In genomic region chr3:95950763-95951551, GRCm38 (mm10) we compare ENCODE assay signal across 7 mouse cellular contexts. TPM values are rescaled to one million over a fixed set of nuclear protein-coding genes. Genes with fewer than 3 reads are reported as not detected.
A peak's percentile ranks its signal among the peaks of the same experiment; 100 is the strongest.
DNase-seq lines count a peak whose midpoint lies in the region; ATAC-seq lines count a peak whose summit lies in the region.

No protein-coding gene starts in this region.

- peak; percentile 96 for ATAC-seq in midbrain, embryonic 13.5 days

- H3K9me3 ChIP-seq in embryonic facial prominence, embryonic 10.5 days: no peaks in the 10 kb centered on the region; the same call in 1 of the 2 replicates
- no peaks in the 10 kb centered on the region for H3K9me3 ChIP-seq in limb, embryonic 10.5 days (replicated peaks)
- H3K9me3 ChIP-seq in midbrain, embryonic 13.5 days: no peaks in the 10 kb centered on the region

- H3K27ac ChIP-seq in embryonic facial prominence, embryonic 10.5 days (replicated peaks): peak overlapping the region; percentile 92
- peak overlapping the region; percentile 89 for H3K27ac ChIP-seq in limb, embryonic 10.5 days
- H3K27ac ChIP-seq in midbrain, embryonic 13.5 days: peak overlapping the region; percentile 96

- 2% methylated on average over 49 of the region's 49 CpGs for WGBS in embryonic facial prominence, embryonic 10.5 days
- WGBS in limb, embryonic 10.5 days: 2% methylated on average over 49 of the region's 49 CpGs
- WGBS in midbrain, embryonic 13.5 days: 2% methylated on average over 49 of the region's 49 CpGs

- peaks cover 33% of the 10 kb centered on the region for H3K36me3 ChIP-seq in embryonic facial prominence, embryonic 10.5 days (replicated peaks)
- H3K36me3 ChIP-seq in limb, embryonic 10.5 days: peaks cover 31% of the 10 kb centered on the region
- H3K36me3 ChIP-seq in midbrain, embryonic 13.5 days: peaks cover 10% of the 10 kb centered on the region

- H3K27me3 ChIP-seq in embryonic facial prominence, embryonic 10.5 days (replicated peaks; ENCODE audit: low read depth, poor library complexity, severe bottlenecking): no peaks in the 10 kb centered on the region
- H3K27me3 ChIP-seq in limb, embryonic 10.5 days (ENCODE audit: low read depth, poor library complexity, severe bottlenecking): no peaks in the 10 kb centered on the region
- no peaks in the 10 kb centered on the region for H3K27me3 ChIP-seq in midbrain, embryonic 13.5 days

- peak overlapping the region; percentile 67 for H3K4me2 ChIP-seq in midbrain, embryonic 13.5 days (replicated peaks)

- H3K9ac ChIP-seq in midbrain, embryonic 13.5 days (replicated peaks): peak overlapping the region; percentile 74

- DNase-seq in adrenal gland, postnatal 10 days: peak; percentile 94
- peak; percentile 89 for DNase-seq in embryonic facial prominence, embryonic 10.5 days (ENCODE audit: low spot score)
- peak; percentile 63 for DNase-seq in gonadal fat pad, adult 2 months (ENCODE audit: low read depth)
- DNase-seq in kidney, adult 11 months: peak; percentile 95
- DNase-seq in limb, embryonic 10.5 days (ENCODE audit: low spot score): peak; percentile 92
- DNase-seq in spleen, adult 12 weeks (ENCODE audit: low spot score): peak; percentile 84

- peak overlapping the region; percentile 63 for H3K4me3 ChIP-seq in embryonic facial prominence, embryonic 10.5 days
- H3K4me3 ChIP-seq in limb, embryonic 10.5 days: peak overlapping the region; percentile 65
- H3K4me3 ChIP-seq in midbrain, embryonic 13.5 days (replicated peaks): peak overlapping the region; percentile 55

- peaks cover 5% of the 10 kb centered on the region; the same call in 1 of the 2 replicates for H3K4me1 ChIP-seq in embryonic facial prominence, embryonic 10.5 days
- H3K4me1 ChIP-seq in limb, embryonic 10.5 days: 0 out of 2 replicates have a peak, but pooled peaks cover 3% of the 10 kb centered on the region
- H3K4me1 ChIP-seq in midbrain, embryonic 13.5 days (replicated peaks): peaks cover 19% of the 10 kb centered on the region

RNA-seq across cellular contexts. Expression of gene Anp32e, which starts 21.9 kb away (rescaled TPM):
- 100 to 1,000 TPM in 1 of 2 experiments, 10 to 100 TPM in 1; 89.8 to 110 TPM for total RNA-seq in adrenal gland, postnatal 10 days (2021)
- polyA plus RNA-seq in embryonic facial prominence, embryonic 10.5 days (2016; fragmentation: Nextera tagmentation; extraction: Ambion mirVana): 369 and 371 TPM in 2 replicates
- 13.1 and 28.1 TPM in 2 replicates for polyA plus RNA-seq in gonadal fat pad, adult 2 months (2012; rRNA removed)
- polyA plus RNA-seq in limb, embryonic 10.5 days (2016; fragmentation: Nextera tagmentation; extraction: Ambion mirVana): 344 and 367 TPM in 2 replicates
- polyA plus RNA-seq in midbrain, embryonic 13.5 days (2015; fragmentation: Nextera tagmentation; extraction: Ambion mirVana): 218 and 242 TPM in 2 replicates

RNA-seq across cellular contexts. Expression of gene Plekho1, which starts 44.8 kb away (rescaled TPM):
- total RNA-seq in adrenal gland, postnatal 10 days (2021): 10 to 100 TPM; 34.0 to 36.7 TPM
- 73.2 and 78.5 TPM in 2 replicates for polyA plus RNA-seq in embryonic facial prominence, embryonic 10.5 days (2016; fragmentation: Nextera tagmentation; extraction: Ambion mirVana)
- 36.6 and 46.3 TPM in 2 replicates for polyA plus RNA-seq in gonadal fat pad, adult 2 months (2012; rRNA removed)
- polyA plus RNA-seq in limb, embryonic 10.5 days (2016; fragmentation: Nextera tagmentation; extraction: Ambion mirVana): 77.7 and 81.9 TPM in 2 replicates
- 61.2 and 77.0 TPM in 2 replicates for polyA plus RNA-seq in midbrain, embryonic 13.5 days (2015; fragmentation: Nextera tagmentation; extraction: Ambion mirVana)

RNA-seq across cellular contexts. Expression of gene Car14, which starts 46.5 kb away (rescaled TPM):
- 10 to 100 TPM; 13.6 to 18.5 TPM for total RNA-seq in adrenal gland, postnatal 10 days (2021)
- 120 and 133 TPM in 2 replicates for polyA plus RNA-seq in embryonic facial prominence, embryonic 10.5 days (2016; fragmentation: Nextera tagmentation; extraction: Ambion mirVana)
- 12.9 and 14.1 TPM in 2 replicates for polyA plus RNA-seq in gonadal fat pad, adult 2 months (2012; rRNA removed)
- 161 and 187 TPM in 2 replicates for polyA plus RNA-seq in limb, embryonic 10.5 days (2016; fragmentation: Nextera tagmentation; extraction: Ambion mirVana)
- polyA plus RNA-seq in midbrain, embryonic 13.5 days (2015; fragmentation: Nextera tagmentation; extraction: Ambion mirVana): 8.5 and 11.7 TPM in 2 replicates

RNA-seq across cellular contexts. Expression of gene Aph1a, which starts 57.2 kb away (rescaled TPM):
- total RNA-seq in adrenal gland, postnatal 10 days (2021): 100 to 1,000 TPM; 167 to 171 TPM
- 33.4 and 36.1 TPM in 2 replicates for polyA plus RNA-seq in embryonic facial prominence, embryonic 10.5 days (2016; fragmentation: Nextera tagmentation; extraction: Ambion mirVana)
- 125 and 127 TPM in 2 replicates for polyA plus RNA-seq in gonadal fat pad, adult 2 months (2012; rRNA removed)
- polyA plus RNA-seq in limb, embryonic 10.5 days (2016; fragmentation: Nextera tagmentation; extraction: Ambion mirVana): 24.3 and 24.5 TPM in 2 replicates
- 32.6 and 33.8 TPM in 2 replicates for polyA plus RNA-seq in midbrain, embryonic 13.5 days (2015; fragmentation: Nextera tagmentation; extraction: Ambion mirVana)

RNA-seq across cellular contexts. Expression of gene BC028528, which starts 59.2 kb away (rescaled TPM):
- total RNA-seq in adrenal gland, postnatal 10 days (2021): 10 to 100 TPM; 27.7 to 38.8 TPM
- polyA plus RNA-seq in embryonic facial prominence, embryonic 10.5 days (2016; fragmentation: Nextera tagmentation; extraction: Ambion mirVana): 7.6 and 10.2 TPM in 2 replicates
- polyA plus RNA-seq in gonadal fat pad, adult 2 months (2012; rRNA removed): 9.5 and 14.8 TPM in 2 replicates
- 7.9 and 11.4 TPM in 2 replicates for polyA plus RNA-seq in limb, embryonic 10.5 days (2016; fragmentation: Nextera tagmentation; extraction: Ambion mirVana)
- 12.9 and 14.4 TPM in 2 replicates for polyA plus RNA-seq in midbrain, embryonic 13.5 days (2015; fragmentation: Nextera tagmentation; extraction: Ambion mirVana)

Comparison
In these comparisons a context has a peak if more than half of its experiments do, and no peak if none do; other contexts are left out.
1. Peak in every context shown above with its lines: DNase-seq, ATAC-seq, H3K4me3 ChIP-seq and H3K27ac ChIP-seq.